Mouse (Mus musculus): Measurements from ENCODE around the gene Tamm41. TPM values are rescaled to one million over a fixed set of nuclear protein-coding genes. Genes with fewer than 3 reads are reported as not detected.

Gene Tamm41
- polyA plus RNA-seq, 1 experiment from 2014 or later, result 100 TPM

DNA sequence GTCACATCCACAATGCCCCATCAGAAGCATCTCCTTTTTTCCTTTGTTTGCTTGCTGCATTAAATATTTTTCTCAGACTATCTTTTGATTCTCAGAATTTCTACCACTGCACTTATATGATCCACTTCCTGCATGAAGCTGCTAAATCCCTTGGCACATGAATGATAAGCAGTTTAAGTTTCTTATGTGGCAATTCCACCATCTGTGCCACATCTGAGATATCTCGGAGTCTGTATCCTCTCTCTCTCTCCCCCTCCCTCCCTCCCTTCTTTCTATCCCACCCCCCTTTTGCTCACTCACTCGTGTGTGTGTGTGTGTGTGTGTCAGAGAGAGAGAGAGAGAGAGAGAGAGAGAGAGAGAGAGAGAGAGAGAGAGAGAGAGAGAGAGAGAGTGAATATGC is 10.1 kb upstream of the Tamm41 start:
- H3K4me1 ChIP-seq, result no peaks in the 10 kb centered on the region
- H3K9me3 ChIP-seq (replicated peaks), result no peaks in the 10 kb centered on the region
- no peak overlapping the region for H3K27ac ChIP-seq (replicated peaks)
- no peak for DNase-seq (ENCODE audit: low spot score)
- no peaks in the 10 kb centered on the region for H3K27me3 ChIP-seq (ENCODE audit: low read depth, poor library complexity, severe bottlenecking)
- no peak overlapping the region for H3K4me3 ChIP-seq
- WGBS, result 43% methylated on average over 2 of the region's 2 CpGs
- H3K36me3 ChIP-seq, result no peaks in the 10 kb centered on the region

DNA sequence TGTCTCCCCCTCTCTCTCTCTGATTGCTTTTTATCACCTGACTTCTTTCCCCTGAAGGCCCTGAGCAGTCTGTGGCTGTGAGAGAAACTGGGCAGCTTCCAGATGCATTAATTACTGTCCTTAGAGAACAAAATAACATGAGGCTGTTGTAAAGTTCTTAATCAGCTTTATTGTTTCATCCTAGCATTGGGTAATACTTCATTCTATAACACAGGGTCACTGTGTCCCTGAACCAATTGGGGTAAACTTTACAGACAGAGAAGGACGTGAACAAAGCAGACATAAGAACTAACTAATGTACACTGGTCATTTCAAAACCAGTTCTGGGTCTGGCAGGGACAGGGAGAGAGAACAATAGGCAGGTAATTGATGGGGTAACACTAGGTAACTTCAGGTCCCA is 8.4 kb upstream of the Tamm41 start:
- DNase-seq (ENCODE audit: low spot score), result no peak
- Histone ChIP-seq H3K36me3 (no peaks in the 10 kb centered on the region), H3K4me1 (no peaks in the 10 kb centered on the region), H3K9me3 (replicated peaks) (no peaks in the 10 kb centered on the region), H3K27ac (replicated peaks) (no peak overlapping the region), H3K4me3 (no peak overlapping the region), H3K27me3 (ENCODE audit: low read depth, poor library complexity, severe bottlenecking) (no peaks in the 10 kb centered on the region)
- WGBS, result 67% methylated on average over 1 of the region's 1 CpGs

DNA sequence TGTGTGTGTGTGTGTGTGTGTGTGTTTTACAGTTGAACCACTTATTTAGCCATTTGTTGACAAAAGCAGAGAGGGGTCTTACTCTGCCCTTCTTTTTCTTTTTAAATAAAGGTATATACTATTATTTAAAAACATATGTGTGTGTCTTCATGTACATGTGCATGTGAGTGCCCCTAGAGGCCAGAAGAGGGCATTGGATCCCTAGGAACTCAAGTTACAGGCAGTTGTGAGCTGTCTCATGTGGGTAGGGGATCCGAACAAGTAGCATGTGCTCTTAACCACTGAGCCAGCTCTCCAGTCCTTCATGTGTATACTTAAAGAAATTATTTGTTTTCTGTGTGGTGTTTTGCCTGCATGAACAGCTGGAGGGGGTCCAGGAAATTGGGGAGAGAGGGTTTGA is 7.0 kb upstream of the Tamm41 start:
- DNase-seq (ENCODE audit: low spot score), result no peak
- Histone ChIP-seq H3K36me3 (no peaks in the 10 kb centered on the region), H3K27ac (replicated peaks) (no peak overlapping the region), H3K4me3 (no peak overlapping the region), H3K4me1 (no peaks in the 10 kb centered on the region), H3K27me3 (ENCODE audit: low read depth, poor library complexity, severe bottlenecking) (no peaks in the 10 kb centered on the region), H3K9me3 (replicated peaks) (no peaks in the 10 kb centered on the region)
- WGBS, result 62% methylated on average over 1 of the region's 1 CpGs

DNA sequence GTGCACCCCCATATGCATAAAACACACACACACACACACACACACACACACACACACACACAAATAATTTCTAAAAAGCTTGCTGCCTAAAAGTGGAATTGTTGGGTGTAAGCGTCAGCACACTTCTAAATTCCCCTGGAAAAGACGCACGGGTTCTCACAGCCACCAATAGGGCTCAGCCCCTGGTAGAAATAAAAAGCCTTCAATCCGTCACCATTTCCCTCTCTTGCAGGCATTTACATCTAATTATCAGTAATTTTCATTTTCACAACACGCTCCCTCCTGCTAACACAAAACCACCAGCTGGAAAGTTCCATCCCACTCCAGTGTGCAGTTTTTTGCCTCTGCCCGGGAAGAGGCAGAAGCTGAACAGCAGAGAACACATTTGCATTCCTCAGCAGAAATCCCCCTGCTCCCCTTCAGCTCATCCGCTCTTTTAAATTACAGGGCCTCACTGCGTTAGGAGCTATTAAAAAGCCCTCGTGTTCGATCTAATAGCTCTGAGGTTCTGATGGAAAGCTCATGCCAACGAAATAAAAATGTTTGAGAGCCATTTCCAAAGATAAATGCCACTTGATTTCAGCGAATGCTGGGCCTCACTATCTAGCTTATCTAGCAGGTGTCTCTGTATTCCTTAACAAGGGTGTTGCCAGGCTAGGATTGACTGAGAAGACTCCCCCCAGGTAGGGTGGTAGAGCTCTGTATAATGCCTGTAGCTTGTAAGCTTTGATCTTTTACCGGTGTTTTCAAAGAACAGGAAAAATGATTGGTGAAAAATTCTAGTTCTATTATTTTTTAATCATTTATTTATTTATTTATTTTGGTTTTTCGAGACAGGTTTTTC is 6.2 kb upstream of the Tamm41 start:
- no peak overlapping the region for H3K4me3 ChIP-seq
- no peaks in the 10 kb centered on the region for H3K9me3 ChIP-seq (replicated peaks)
- no peaks in the 10 kb centered on the region for H3K27me3 ChIP-seq (ENCODE audit: low read depth, poor library complexity, severe bottlenecking)
- H3K4me1 ChIP-seq, result no peaks in the 10 kb centered on the region
- 78% methylated on average over 14 of the region's 14 CpGs for WGBS
- no peak for DNase-seq (ENCODE audit: low spot score)
- no peak overlapping the region for H3K27ac ChIP-seq (replicated peaks)
- H3K36me3 ChIP-seq, result no peaks in the 10 kb centered on the region

DNA sequence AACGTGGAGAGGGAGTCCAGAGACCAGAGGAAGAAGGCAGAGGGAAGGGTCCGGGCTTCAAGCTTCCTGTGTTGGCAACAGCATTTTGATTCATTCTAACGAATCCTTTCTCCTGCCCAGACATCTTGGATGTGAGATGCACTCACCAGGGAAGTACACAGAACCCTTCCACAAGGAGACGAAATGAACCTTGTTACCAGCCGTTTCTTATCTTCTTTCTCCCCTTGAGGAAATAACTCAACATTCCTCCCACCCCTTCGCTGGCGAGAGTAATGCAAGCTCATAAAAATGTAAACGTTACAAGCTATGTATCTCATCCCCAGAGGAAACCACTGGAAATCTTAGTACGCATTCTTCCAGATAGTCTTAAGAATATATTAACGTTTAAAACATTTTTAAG is 4.9 kb upstream of the Tamm41 start:
- Histone ChIP-seq H3K4me3 (no peak overlapping the region), H3K27me3 (ENCODE audit: low read depth, poor library complexity, severe bottlenecking) (no peaks in the 10 kb centered on the region), H3K9me3 (replicated peaks) (no peaks in the 10 kb centered on the region), H3K4me1 (no peaks in the 10 kb centered on the region), H3K36me3 (no peaks in the 10 kb centered on the region), H3K27ac (replicated peaks) (no peak overlapping the region)
- DNase-seq (ENCODE audit: low spot score), result no peak
- 70% methylated on average over 10 of the region's 10 CpGs for WGBS

DNA sequence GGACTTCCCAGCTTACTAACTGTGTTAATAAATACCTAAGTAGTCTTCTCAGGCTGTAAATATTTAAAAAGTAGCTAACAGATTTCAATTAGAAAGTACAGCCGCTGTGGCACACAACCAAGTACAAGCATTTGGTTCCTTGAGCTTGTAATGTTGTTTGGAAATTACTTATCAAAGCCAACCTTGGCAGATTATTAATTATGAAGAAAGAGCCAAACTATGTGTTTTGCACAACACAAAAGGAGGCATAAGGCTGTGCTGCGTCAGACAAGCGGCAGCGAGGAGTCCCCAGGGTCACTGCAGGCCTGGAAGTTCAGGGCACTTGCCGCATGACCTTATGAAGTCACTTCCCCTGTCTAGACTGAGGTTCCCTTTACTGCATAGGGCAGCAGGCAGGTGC is 4.2 kb downstream of the Tamm41 start:
- Histone ChIP-seq H3K36me3 (peaks cover 61% of the 10 kb centered on the region), H3K27ac (replicated peaks) (no peak overlapping the region), H3K27me3 (ENCODE audit: low read depth, poor library complexity, severe bottlenecking) (no peaks in the 10 kb centered on the region), H3K9me3 (replicated peaks) (no peaks in the 10 kb centered on the region), H3K4me3 (no peak overlapping the region), H3K4me1 (peaks cover 16% of the 10 kb centered on the region)
- 95% methylated on average over 5 of the region's 5 CpGs for WGBS
- DNase-seq (ENCODE audit: low spot score), result no peak

DNA sequence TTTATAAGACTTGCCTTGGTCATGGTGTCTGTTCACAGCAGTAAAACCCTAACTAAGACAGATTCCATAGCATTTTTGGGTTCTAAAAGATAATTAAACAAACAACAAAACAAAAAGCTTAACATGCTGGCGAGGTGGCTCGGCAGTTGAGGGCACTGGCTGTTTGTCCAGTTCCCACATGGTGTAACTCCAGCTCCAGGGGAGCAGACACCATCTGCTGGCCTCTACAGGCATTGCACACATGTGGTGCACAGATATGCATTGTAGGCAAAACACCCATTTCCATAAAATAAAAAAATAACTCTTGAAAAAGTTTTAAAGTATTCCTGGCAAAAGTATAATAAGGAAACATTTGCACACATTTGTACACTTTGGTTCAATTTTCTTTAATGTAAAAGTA is 7.6 kb downstream of the Tamm41 start:
- no peak overlapping the region for H3K4me3 ChIP-seq
- H3K27ac ChIP-seq (replicated peaks), result no peak overlapping the region
- WGBS, result 91% methylated on average over 2 of the region's 2 CpGs
- H3K9me3 ChIP-seq (replicated peaks), result no peaks in the 10 kb centered on the region
- H3K36me3 ChIP-seq, result peaks cover 89% of the 10 kb centered on the region
- no peaks in the 10 kb centered on the region for H3K27me3 ChIP-seq (ENCODE audit: low read depth, poor library complexity, severe bottlenecking)
- no peak for DNase-seq (ENCODE audit: low spot score)
- no peaks in the 10 kb centered on the region for H3K4me1 ChIP-seq

DNA sequence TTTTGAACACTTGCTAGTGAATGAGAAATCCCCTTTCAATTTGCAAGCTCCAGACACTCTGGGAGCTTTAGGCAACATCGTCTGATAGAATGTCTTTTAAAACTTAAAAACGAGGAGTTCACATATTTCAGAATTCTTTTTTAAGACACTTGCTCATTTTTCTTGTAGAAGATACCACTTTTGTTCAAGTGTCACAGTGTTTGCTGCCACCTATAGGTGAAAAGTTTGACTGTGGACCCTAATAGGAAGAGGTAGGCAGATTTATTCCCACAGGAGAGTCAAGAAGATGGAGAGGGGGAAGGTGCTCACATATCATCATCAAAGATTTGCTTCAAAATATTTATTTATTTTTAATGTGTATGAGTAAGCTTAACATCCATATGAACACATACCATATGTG is 8.4 kb downstream of the Tamm41 start:
- Histone ChIP-seq H3K27ac (replicated peaks) (no peak overlapping the region), H3K36me3 (peaks cover 90% of the 10 kb centered on the region), H3K27me3 (ENCODE audit: low read depth, poor library complexity, severe bottlenecking) (no peaks in the 10 kb centered on the region), H3K4me3 (no peak overlapping the region), H3K9me3 (replicated peaks) (no peaks in the 10 kb centered on the region), H3K4me1 (no peaks in the 10 kb centered on the region)
- no peak for DNase-seq (ENCODE audit: low spot score)
- WGBS, result 84% methylated on average over 2 of the region's 2 CpGs

DNA sequence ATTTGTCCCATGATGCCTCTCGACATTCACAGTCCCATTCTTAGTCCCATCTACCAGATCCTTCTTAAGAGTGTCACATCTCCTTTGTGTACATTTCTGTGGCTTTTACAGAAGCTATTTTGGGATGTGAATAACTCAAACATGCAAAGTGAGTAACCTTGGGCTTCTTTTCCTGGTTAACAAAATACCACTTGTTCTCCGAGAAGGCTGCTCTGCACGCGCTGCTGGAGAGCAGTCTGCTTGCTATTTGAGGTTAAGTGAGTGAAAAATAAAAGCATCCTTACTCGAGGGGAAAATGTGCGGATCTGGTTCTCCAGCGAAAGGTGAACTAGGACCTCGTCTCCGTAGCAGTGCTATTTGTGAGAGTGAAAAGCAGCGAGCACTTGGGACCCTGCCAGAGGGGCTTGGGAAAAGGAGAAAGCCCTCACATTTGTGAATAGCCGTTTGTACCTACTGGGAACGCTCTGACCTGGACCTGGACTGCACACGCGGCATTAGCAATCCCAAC is 10.1 kb downstream of the Tamm41 start:
- H3K4me3 ChIP-seq, result no peak overlapping the region
- no peaks in the 10 kb centered on the region for H3K4me1 ChIP-seq
- H3K9me3 ChIP-seq (replicated peaks), result no peaks in the 10 kb centered on the region
- H3K27me3 ChIP-seq (ENCODE audit: low read depth, poor library complexity, severe bottlenecking), result no peaks in the 10 kb centered on the region
- 94% methylated on average over 14 of the region's 14 CpGs for WGBS
- no peak for DNase-seq (ENCODE audit: low spot score)
- H3K36me3 ChIP-seq, result peaks cover 90% of the 10 kb centered on the region
- H3K27ac ChIP-seq (replicated peaks), result no peak overlapping the region

DNA sequence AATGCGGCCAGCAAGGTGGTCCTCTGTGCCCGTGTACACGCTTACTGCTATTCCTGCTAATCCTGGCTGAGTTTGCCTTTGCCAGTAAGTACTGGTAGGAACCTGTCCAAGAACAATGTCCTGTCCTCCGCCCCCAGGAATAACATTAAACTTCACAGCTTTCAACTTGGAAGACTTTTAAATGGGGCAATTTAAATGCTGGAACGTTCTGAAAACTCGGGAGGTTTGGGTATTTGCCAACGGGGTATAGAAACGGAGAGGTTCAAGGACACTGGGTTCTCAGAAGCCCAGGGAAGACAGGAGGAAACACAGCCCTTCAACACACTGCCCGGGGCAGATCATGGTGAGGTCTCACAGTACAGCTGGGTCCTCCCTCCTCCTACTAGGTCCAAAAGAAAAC is 14.8 kb downstream of the Tamm41 start:
- WGBS, result 95% methylated on average over 9 of the region's 9 CpGs
- no peak for DNase-seq (ENCODE audit: low spot score)
- H3K36me3 ChIP-seq, result peaks cover 93% of the 10 kb centered on the region

DNA sequence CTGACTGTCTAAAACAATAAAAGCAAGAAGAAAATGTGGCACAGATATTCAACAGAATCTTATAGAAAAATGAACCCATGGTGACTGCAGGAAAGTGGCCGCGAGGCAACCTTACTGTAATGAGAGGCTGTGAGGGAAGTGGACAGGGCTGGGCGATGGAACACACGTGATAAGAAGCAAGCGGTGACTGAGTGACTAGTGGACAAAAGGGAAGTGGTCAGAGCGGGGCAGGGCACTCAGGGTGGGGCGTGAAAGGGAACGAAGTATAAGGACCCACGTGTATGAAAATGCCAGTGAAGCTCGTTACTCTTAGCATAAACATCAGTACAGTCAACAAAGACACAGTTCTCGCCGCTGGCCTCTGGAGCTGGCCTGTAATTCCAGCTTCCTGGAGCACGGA is 22.2 kb downstream of the Tamm41 start:
- 96% methylated on average over 13 of the region's 13 CpGs for WGBS
- Histone ChIP-seq H3K27ac (replicated peaks) (no peak overlapping the region), H3K9me3 (replicated peaks) (no peaks in the 10 kb centered on the region), H3K4me1 (no peaks in the 10 kb centered on the region), H3K27me3 (ENCODE audit: low read depth, poor library complexity, severe bottlenecking) (no peaks in the 10 kb centered on the region), H3K36me3 (peaks cover 86% of the 10 kb centered on the region), H3K4me3 (no peak overlapping the region)
- no peak for DNase-seq (ENCODE audit: low spot score)

More for the DNA sequence above, 14.8 kb downstream of the Tamm41 start:
- Histone ChIP-seq H3K27me3 (ENCODE audit: low read depth, poor library complexity, severe bottlenecking) (no peaks in the 10 kb centered on the region), H3K27ac (replicated peaks) (no peak overlapping the region), H3K9me3 (replicated peaks) (no peaks in the 10 kb centered on the region), H3K4me3 (no peak overlapping the region), H3K4me1 (no peaks in the 10 kb centered on the region)

DNA sequence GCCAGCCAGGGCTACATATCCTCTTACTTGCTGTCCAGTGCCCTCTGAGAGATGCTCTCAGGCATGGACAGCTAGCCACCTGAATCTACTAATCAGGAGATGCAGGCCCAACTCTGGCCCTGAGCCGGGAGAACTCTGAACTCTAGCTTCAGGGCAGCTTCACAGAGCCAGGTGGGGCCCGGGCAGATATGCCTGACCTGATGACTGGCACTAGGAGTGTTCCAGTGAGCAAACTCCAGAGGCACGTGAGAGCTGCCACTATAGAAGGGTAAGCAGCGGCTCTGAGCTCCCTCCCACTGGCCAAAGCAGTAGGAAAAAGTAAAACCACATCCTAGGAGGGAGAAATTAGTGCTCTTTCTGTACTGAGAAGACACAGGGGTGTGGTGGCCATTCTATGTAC is 24.1 kb downstream of the Tamm41 start:
- Histone ChIP-seq H3K27me3 (ENCODE audit: low read depth, poor library complexity, severe bottlenecking) (no peaks in the 10 kb centered on the region), H3K9me3 (replicated peaks) (no peaks in the 10 kb centered on the region), H3K4me3 (no peak overlapping the region), H3K4me1 (no peaks in the 10 kb centered on the region), H3K36me3 (peaks cover 89% of the 10 kb centered on the region), H3K27ac (replicated peaks) (no peak overlapping the region)
- DNase-seq (ENCODE audit: low spot score), result no peak
- WGBS, result 91% methylated on average over 4 of the region's 4 CpGs

DNA sequence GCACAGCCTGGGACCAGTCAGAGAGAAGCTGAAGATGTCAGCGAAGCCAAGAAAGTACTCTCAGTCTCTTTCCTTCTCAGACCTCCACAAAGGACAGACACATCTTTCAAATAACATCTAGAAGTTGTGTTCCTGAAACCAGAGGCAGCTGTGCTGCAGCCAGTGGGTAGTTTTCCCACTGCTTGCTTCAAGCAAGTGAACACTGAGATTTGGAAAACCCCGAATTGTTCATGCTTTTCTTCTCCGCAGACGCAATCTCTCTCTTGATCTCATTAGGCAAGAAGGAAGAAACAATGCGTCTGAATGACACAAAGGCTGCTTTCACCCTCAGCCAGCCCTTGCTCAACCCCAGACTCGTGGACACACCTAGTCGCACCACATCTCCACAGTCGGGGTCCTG is 25.9 kb downstream of the Tamm41 start:
- Histone ChIP-seq H3K36me3 (peaks cover 73% of the 10 kb centered on the region), H3K4me1 (peaks cover 10% of the 10 kb centered on the region), H3K27ac (replicated peaks) (no peak overlapping the region), H3K27me3 (ENCODE audit: low read depth, poor library complexity, severe bottlenecking) (no peaks in the 10 kb centered on the region), H3K9me3 (replicated peaks) (no peaks in the 10 kb centered on the region), H3K4me3 (no peak overlapping the region)
- no peak for DNase-seq (ENCODE audit: low spot score)
- 81% methylated on average over 8 of the region's 8 CpGs for WGBS

All from midbrain, embryonic 10.5 days (tissue).